Mouse (Mus musculus): ENCODE results near the gene Gm49358.

The Gm49358 gene

GRCm38 (mm10) chr10:86763672-86764071 lies at the start of gene Gm49358:
TSS of gene Gm49358 (plus strand) at chr10:86763972.
- no peak for DNase-seq (ENCODE audit: low spot score in 2 of 2)

- peak; percentile 21 to 38 for DNase-seq (ENCODE audit: low spot score in 2 of 2)
Observed at GRCm38 (mm10) chr10:86727548-86727980, 36.2 kb upstream of the Gm49358 start.

- DNase-seq (ENCODE audit: low spot score in 2 of 2), result no peak
Observed at GRCm38 (mm10) chr10:86728176-86728575, 35.6 kb upstream of the Gm49358 start.

GRCm38 (mm10) chr10:86730823-86731499 lies 32.8 kb upstream of the Gm49358 start:
- peak; percentile 90 to 94 for DNase-seq (ENCODE audit: low spot score in 2 of 2)

GRCm38 (mm10) chr10:86731500-86731863 lies 32.3 kb upstream of the Gm49358 start:
- DNase-seq (ENCODE audit: low spot score in 2 of 2), result no peak

GRCm38 (mm10) chr10:86735036-86735435 lies 28.7 kb upstream of the Gm49358 start:
- no peak for DNase-seq (ENCODE audit: low spot score in 2 of 2)

- DNase-seq (ENCODE audit: low spot score in 2 of 2), result no peak
Observed at GRCm38 (mm10) chr10:86742918-86743317, 20.9 kb upstream of the Gm49358 start.

GRCm38 (mm10) chr10:86744306-86744705 lies 19.5 kb upstream of the Gm49358 start:
- no peak for DNase-seq (ENCODE audit: low spot score in 2 of 2)

GRCm38 (mm10) chr10:86755816-86756502 lies 7.8 kb upstream of the Gm49358 start:
- no peak for DNase-seq (ENCODE audit: low spot score in 2 of 2)

- no peak for DNase-seq (ENCODE audit: low spot score in 2 of 2)
Observed at GRCm38 (mm10) chr10:86757724-86758123, 6.0 kb upstream of the Gm49358 start.

- no peak for DNase-seq (ENCODE audit: low spot score in 2 of 2)
Observed at GRCm38 (mm10) chr10:86758211-86758610, 5.6 kb upstream of the Gm49358 start.

- no peak for DNase-seq (ENCODE audit: low spot score in 2 of 2)
Observed at GRCm38 (mm10) chr10:86761236-86761635, 2.5 kb upstream of the Gm49358 start.

GRCm38 (mm10) chr10:86761722-86762383 lies 1.9 kb upstream of the Gm49358 start:
- DNase-seq (ENCODE audit: low spot score in 2 of 2), result no peak

- no peak for DNase-seq (ENCODE audit: low spot score in 2 of 2)
Observed at GRCm38 (mm10) chr10:86762384-86762730, 1.4 kb upstream of the Gm49358 start.

GRCm38 (mm10) chr10:86765344-86765966 lies 1.7 kb downstream of the Gm49358 start:
- DNase-seq (ENCODE audit: low spot score in 2 of 2), result no peak

- no peak for DNase-seq (ENCODE audit: low spot score in 2 of 2)
Observed at GRCm38 (mm10) chr10:86769216-86769615, 5.4 kb downstream of the Gm49358 start.

- no peak for DNase-seq (ENCODE audit: low spot score in 2 of 2)
Observed at GRCm38 (mm10) chr10:86769797-86770196, 6.0 kb downstream of the Gm49358 start.

- DNase-seq (ENCODE audit: low spot score in 2 of 2), result no peak
Observed at GRCm38 (mm10) chr10:86771701-86772100, 7.9 kb downstream of the Gm49358 start.

GRCm38 (mm10) chr10:86772231-86772631 lies 8.5 kb downstream of the Gm49358 start:
- peak in 1 of 2 experiments; percentile 30 for DNase-seq (ENCODE audit: low spot score in 2 of 2)

- no peak for DNase-seq (ENCODE audit: low spot score in 2 of 2)
Observed at GRCm38 (mm10) chr10:86773360-86773759, 9.6 kb downstream of the Gm49358 start.

GRCm38 (mm10) chr10:86776281-86776680 lies 12.5 kb downstream of the Gm49358 start:
- no peak for DNase-seq (ENCODE audit: low spot score in 2 of 2)

GRCm38 (mm10) chr10:86777614-86778319 lies 14.0 kb downstream of the Gm49358 start:
- no peak for DNase-seq (ENCODE audit: low spot score in 2 of 2)
